Mouse (Mus musculus): ENCODE results near the gene Plekhf1. TPM values are rescaled to one million over a fixed set of nuclear protein-coding genes. Genes with fewer than 3 reads are reported as not detected.

Plekhf1 gene
- polyA plus RNA-seq, 1 experiment from 2014 or later, result 1.6 TPM

DNA sequence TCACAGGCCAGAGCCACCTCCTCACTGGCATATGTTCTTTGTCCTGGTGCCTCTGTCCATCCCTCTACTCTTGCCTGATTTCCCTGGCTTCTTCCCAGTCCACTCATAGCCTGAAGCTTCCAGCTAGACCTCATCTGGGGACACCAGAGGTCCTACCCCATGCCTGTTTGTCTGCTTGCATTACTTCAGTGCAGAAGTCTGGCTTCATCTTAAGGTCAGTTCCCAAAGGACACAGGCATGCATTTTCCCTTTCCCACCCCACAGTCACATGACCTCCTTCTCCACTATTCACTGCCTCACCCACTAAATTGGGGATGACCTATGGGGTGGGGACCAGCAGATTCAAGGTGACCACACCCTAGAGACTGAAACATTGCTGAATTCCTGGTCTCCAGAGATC is 25.6 kb upstream of the Plekhf1 start:
- Histone ChIP-seq H3K9me3 (replicated peaks; ENCODE audit: control insufficient read depth, low read length) (no peaks in the 10 kb centered on the region), H3K27me3 (ENCODE audit: control insufficient read depth, insufficient read depth, low read length) (no peaks in the 10 kb centered on the region), H3K4me3 (ENCODE audit: low read depth, low read length) (no peak overlapping the region), H3K36me3 (ENCODE audit: control insufficient read depth, insufficient read depth, low read length) (no peaks in the 10 kb centered on the region), H3K4me1 (ENCODE audit: control insufficient read depth, insufficient read depth, low read length) (no peaks in the 10 kb centered on the region), H3K4me2 (no peak overlapping the region), H3K27ac (ENCODE audit: low read depth, low read length) (no peak overlapping the region), H3K9ac (ENCODE audit: low read depth, low read length) (no peak overlapping the region)
- ATAC-seq (replicated peaks; ENCODE audit: insufficient number of reproducible peaks, low FRiP score, low TSS enrichment), result no peak

DNA sequence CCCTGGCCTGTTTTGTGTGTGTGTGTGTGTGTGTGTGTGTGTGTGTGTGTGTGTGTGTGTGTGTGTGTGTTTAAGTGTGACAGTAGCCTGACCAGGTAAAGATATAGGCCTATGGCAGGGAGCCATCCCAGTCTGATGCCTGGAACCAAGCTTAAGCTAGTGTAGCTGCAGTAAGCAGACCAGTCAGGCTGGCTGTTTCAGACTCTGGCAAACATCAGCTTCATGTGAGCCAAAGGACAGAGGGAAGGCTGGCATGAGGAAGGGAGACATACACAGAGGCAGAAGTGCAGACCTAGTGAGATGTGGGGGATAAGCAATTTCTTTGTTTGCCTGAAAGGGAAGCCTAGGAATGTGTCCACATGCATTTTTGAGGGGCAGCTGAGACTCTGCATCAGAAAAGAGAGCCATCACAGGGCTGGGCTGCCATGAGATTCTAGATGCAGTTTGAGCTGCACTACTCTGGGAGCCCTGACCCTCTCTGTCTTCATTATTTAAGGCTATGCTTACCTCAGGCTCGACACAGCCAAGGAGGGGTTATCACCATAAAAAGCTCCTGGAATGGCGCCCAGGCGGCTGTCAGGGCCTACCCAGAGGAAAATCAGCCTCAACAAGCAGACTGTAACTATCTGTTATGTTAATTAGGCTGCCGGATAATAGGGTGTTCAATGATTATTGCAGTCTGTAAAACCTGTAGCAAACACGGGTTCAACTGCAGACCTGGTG is 23.8 kb upstream of the Plekhf1 start:
- Histone ChIP-seq H3K4me2 (no peak overlapping the region), H3K27ac (ENCODE audit: low read depth, low read length) (no peak overlapping the region), H3K9me3 (replicated peaks; ENCODE audit: control insufficient read depth, low read length) (no peaks in the 10 kb centered on the region), H3K9ac (ENCODE audit: low read depth, low read length) (no peak overlapping the region), H3K36me3 (ENCODE audit: control insufficient read depth, insufficient read depth, low read length) (no peaks in the 10 kb centered on the region), H3K4me3 (ENCODE audit: low read depth, low read length) (no peak overlapping the region), H3K4me1 (ENCODE audit: control insufficient read depth, insufficient read depth, low read length) (no peaks in the 10 kb centered on the region), H3K27me3 (ENCODE audit: control insufficient read depth, insufficient read depth, low read length) (no peaks in the 10 kb centered on the region)
- ATAC-seq (replicated peaks; ENCODE audit: insufficient number of reproducible peaks, low FRiP score, low TSS enrichment), result no peak
- WGBS (ENCODE audit: insufficient replicate concordance), result 52% methylated on average over 5 of the region's 5 CpGs

DNA sequence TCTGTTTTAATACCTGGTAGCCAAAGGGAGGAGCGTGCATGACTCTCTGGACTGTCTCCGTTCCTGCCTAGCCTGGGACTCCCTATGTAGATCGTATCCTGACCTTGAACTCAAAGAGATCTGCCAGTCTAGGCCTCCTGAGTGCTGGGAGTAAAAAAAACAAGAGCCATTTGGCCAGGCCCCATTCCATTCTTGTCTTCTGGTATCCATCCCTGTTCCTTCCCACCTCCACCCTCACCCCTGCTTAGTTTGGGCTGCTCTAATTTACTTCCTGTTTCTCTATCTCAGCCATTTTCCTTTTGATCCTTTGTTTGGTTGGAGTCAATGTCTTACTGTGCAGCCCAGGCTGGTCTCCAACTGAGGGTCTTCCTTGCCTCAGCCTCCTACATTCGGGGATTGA is 14.6 kb upstream of the Plekhf1 start:
- Histone ChIP-seq H3K27me3 (ENCODE audit: control insufficient read depth, insufficient read depth, low read length) (no peaks in the 10 kb centered on the region), H3K9me3 (replicated peaks; ENCODE audit: control insufficient read depth, low read length) (no peaks in the 10 kb centered on the region), H3K27ac (ENCODE audit: low read depth, low read length) (no peak overlapping the region), H3K4me3 (ENCODE audit: low read depth, low read length) (no peak overlapping the region), H3K4me2 (no peak overlapping the region), H3K4me1 (ENCODE audit: control insufficient read depth, insufficient read depth, low read length) (no peaks in the 10 kb centered on the region), H3K36me3 (ENCODE audit: control insufficient read depth, insufficient read depth, low read length) (no peaks in the 10 kb centered on the region), H3K9ac (ENCODE audit: low read depth, low read length) (no peak overlapping the region)
- ATAC-seq (replicated peaks; ENCODE audit: insufficient number of reproducible peaks, low FRiP score, low TSS enrichment), result no peak
- WGBS (ENCODE audit: insufficient replicate concordance), result 63% methylated on average over 4 of the region's 4 CpGs

DNA sequence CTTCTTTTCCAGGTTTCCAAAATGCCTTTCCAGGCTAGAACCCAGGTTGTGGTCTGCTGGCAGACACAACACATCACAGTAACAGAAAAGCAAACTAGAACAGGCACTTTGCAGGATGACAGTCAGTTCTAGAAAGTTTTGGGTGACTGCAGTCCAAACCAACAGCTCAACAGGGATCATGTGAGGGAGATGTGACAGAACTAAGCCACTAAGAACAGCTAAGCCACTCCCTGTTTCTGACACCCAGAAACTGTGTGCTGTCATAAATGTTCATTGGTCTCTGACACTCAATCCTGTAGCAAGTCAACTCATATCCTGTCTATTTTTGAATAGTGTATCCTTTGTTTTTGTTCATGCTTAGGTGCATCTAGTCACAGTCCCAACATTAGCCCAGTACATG is 9.3 kb upstream of the Plekhf1 start:
- Histone ChIP-seq H3K9me3 (replicated peaks; ENCODE audit: control insufficient read depth, low read length) (no peaks in the 10 kb centered on the region), H3K27me3 (ENCODE audit: control insufficient read depth, insufficient read depth, low read length) (no peaks in the 10 kb centered on the region), H3K27ac (ENCODE audit: low read depth, low read length) (no peak overlapping the region), H3K4me3 (ENCODE audit: low read depth, low read length) (no peak overlapping the region), H3K36me3 (ENCODE audit: control insufficient read depth, insufficient read depth, low read length) (no peaks in the 10 kb centered on the region), H3K4me2 (no peak overlapping the region), H3K9ac (ENCODE audit: low read depth, low read length) (no peak overlapping the region), H3K4me1 (ENCODE audit: control insufficient read depth, insufficient read depth, low read length) (no peaks in the 10 kb centered on the region)
- no peak for ATAC-seq (replicated peaks; ENCODE audit: insufficient number of reproducible peaks, low FRiP score, low TSS enrichment)

DNA sequence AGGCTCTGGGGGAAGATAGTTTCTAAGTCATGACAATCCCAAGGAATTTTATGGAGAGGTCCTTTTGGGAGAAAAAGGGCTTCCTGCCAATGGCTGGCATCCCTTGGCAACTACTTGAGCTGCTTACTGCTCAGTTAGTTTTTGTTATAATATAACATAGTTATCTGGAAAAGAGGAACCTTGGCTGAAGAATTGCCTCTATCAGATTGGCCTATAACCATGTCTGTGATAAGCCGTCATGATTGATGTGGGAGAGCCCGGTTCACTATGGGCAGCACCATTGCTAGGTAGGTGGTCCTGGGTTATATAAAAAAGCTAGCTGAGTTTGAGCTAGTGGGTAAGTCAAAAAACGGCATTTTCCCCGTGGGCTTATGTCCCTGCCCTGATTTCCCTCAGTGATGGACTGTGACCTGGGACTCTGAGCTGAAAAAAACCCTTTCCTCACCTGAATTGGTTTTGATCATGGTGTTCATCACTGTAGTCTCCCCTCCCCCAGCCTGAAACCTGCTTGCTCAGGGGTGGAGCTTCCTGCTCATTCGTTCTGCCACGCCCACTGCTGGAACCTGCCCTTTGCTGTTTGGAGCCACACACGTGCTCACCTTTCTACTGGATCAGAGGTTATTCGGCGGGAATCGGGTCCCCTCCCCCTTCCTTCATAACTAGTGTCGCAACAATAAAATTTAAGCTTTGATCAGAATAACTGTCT is 8.7 kb upstream of the Plekhf1 start:
- no peaks in the 10 kb centered on the region for H3K36me3 ChIP-seq (ENCODE audit: control insufficient read depth, insufficient read depth, low read length)
- no peak for ATAC-seq (replicated peaks; ENCODE audit: insufficient number of reproducible peaks, low FRiP score, low TSS enrichment)
- H3K4me3 ChIP-seq (ENCODE audit: low read depth, low read length), result no peak overlapping the region
- no peaks in the 10 kb centered on the region for H3K4me1 ChIP-seq (ENCODE audit: control insufficient read depth, insufficient read depth, low read length)
- no peak overlapping the region for H3K9ac ChIP-seq (ENCODE audit: low read depth, low read length)
- H3K9me3 ChIP-seq (replicated peaks; ENCODE audit: control insufficient read depth, low read length), result no peaks in the 10 kb centered on the region
- 40% methylated on average over 11 of the region's 11 CpGs for WGBS (ENCODE audit: insufficient replicate concordance)
- H3K4me2 ChIP-seq, result no peak overlapping the region
- H3K27me3 ChIP-seq (ENCODE audit: control insufficient read depth, insufficient read depth, low read length), result no peaks in the 10 kb centered on the region
- H3K27ac ChIP-seq (ENCODE audit: low read depth, low read length), result no peak overlapping the region

DNA sequence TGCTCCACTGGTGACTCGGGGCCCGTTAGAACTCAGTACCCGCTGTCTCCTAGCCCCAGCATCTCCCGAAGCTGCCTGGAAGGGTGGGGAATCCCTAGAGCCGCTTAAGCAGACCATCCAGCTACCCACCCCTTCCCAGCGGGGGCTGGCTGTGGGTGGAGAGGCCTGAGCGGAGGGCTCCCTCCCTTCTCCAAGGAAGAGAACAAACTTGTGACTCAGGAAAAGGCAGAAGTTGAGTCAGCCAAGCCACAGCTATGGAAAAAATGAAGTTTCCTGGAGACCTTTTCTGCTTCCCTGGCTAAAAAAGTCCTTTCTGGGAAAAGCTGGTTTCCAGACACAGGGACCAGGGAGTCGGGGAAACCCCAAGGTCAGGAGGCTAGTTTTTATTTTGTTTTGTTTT is 2.5 kb upstream of the Plekhf1 start:
- no peaks in the 10 kb centered on the region for H3K36me3 ChIP-seq (ENCODE audit: control insufficient read depth, insufficient read depth, low read length)
- H3K4me1 ChIP-seq (ENCODE audit: control insufficient read depth, insufficient read depth, low read length), result peaks cover 6% of the 10 kb centered on the region; the same call in 1 of the 2 replicates
- H3K9me3 ChIP-seq (replicated peaks; ENCODE audit: control insufficient read depth, low read length), result no peaks in the 10 kb centered on the region
- peaks cover 6% of the 10 kb centered on the region; the same call in 1 of the 2 replicates for H3K27me3 ChIP-seq (ENCODE audit: control insufficient read depth, insufficient read depth, low read length)
- H3K9ac ChIP-seq (ENCODE audit: low read depth, low read length), result no peak overlapping the region
- 10% methylated on average over 8 of the region's 8 CpGs for WGBS (ENCODE audit: insufficient replicate concordance)
- no peak for ATAC-seq (replicated peaks; ENCODE audit: insufficient number of reproducible peaks, low FRiP score, low TSS enrichment)
- H3K27ac ChIP-seq (ENCODE audit: low read depth, low read length), result no peak overlapping the region
- no peak overlapping the region for H3K4me3 ChIP-seq (ENCODE audit: low read depth, low read length)
- H3K4me2 ChIP-seq, result no peak overlapping the region; the same call in 1 of the 2 replicates

DNA sequence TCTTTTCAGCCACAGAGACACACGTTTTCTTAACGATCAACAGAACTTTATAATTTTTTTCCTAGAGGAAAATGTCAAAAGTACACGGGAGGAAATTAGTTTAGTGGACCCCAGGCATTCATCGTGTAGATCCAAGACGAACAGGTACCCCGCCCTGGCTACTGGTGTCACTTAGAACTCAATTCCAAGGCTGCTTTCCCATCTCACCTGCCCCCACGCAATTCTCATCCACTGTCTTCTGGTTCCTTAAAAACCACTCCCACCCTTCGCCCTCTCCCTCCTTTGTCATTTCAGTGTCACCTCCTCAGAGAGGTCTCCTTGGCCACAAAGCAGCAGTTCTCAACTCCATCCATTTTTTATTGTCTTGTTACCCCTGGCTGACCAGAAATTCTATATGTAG is 513 bp upstream of the Plekhf1 start:
- no peaks in the 10 kb centered on the region for H3K9me3 ChIP-seq (replicated peaks; ENCODE audit: control insufficient read depth, low read length)
- no peak overlapping the region for H3K27ac ChIP-seq (ENCODE audit: low read depth, low read length)
- H3K27me3 ChIP-seq (ENCODE audit: control insufficient read depth, insufficient read depth, low read length), result peaks cover 6% of the 10 kb centered on the region; the same call in 1 of the 2 replicates
- H3K4me3 ChIP-seq (ENCODE audit: low read depth, low read length), result peak overlapping the region; percentile 58
- H3K4me1 ChIP-seq (ENCODE audit: control insufficient read depth, insufficient read depth, low read length), result peaks cover 10% of the 10 kb centered on the region
- peak overlapping the region; percentile 82 for H3K4me2 ChIP-seq
- no peak for ATAC-seq (replicated peaks; ENCODE audit: insufficient number of reproducible peaks, low FRiP score, low TSS enrichment)
- WGBS (ENCODE audit: insufficient replicate concordance), result 14% methylated on average over 8 of the region's 8 CpGs
- no peak overlapping the region for H3K9ac ChIP-seq (ENCODE audit: low read depth, low read length)
- H3K36me3 ChIP-seq (ENCODE audit: control insufficient read depth, insufficient read depth, low read length), result no peaks in the 10 kb centered on the region

GRCm38 (mm10) chr7:38227181-38227899 is 476 bp downstream of the Plekhf1 start:
- under 1% methylated on average over 25 of the region's 25 CpGs for WGBS (ENCODE audit: insufficient replicate concordance)
- peak overlapping the region; percentile 82 for H3K4me2 ChIP-seq
- peak; percentile 53 for ATAC-seq (replicated peaks; ENCODE audit: insufficient number of reproducible peaks, low FRiP score, low TSS enrichment)
- H3K4me1 ChIP-seq (ENCODE audit: control insufficient read depth, insufficient read depth, low read length), result peaks cover 10% of the 10 kb centered on the region
- H3K9ac ChIP-seq (ENCODE audit: low read depth, low read length), result peak overlapping the region; percentile 67
- no peaks in the 10 kb centered on the region for H3K9me3 ChIP-seq (replicated peaks; ENCODE audit: control insufficient read depth, low read length)
- no peaks in the 10 kb centered on the region for H3K36me3 ChIP-seq (ENCODE audit: control insufficient read depth, insufficient read depth, low read length)
- peaks cover 6% of the 10 kb centered on the region; the same call in 1 of the 2 replicates for H3K27me3 ChIP-seq (ENCODE audit: control insufficient read depth, insufficient read depth, low read length)
- H3K27ac ChIP-seq (ENCODE audit: low read depth, low read length), result peak overlapping the region; percentile 16; the same call in 1 of the 2 replicates
- H3K4me3 ChIP-seq (ENCODE audit: low read depth, low read length), result peak overlapping the region; percentile 58
